Mouse (Mus musculus): ENCODE data around the gene Capzb.

DNA sequence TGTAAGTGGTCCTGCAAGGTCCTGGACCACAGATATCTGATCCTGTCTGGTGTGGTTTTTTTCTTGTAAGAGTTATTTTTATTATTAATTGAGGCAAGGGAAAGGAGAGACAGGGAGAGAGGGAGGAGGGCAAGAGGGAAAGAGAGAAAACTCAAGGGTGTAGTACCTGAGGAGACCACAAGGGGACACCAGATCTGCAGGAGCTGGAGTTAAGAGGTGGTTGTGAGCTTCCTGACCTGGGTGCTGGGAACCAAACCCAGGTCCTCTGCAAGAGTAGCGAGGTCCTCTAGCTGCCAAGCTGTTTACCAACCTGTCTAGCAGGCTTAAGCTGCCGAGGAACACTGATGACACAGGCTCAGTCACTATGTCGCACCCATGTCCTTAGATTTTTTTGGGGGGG, 14.8 kb upstream of the Capzb start:
- TF ChIP-seq CTCF (IDR thresholded peaks at IDR 0.05; ENCODE audit: extremely low read depth, insufficient read depth, insufficient read length, insufficient replicate concordance): peak; percentile 20; the same call in 1 of the 2 replicates
- TF ChIP-seq POLR2A (IDR thresholded peaks at IDR 0.05; ENCODE audit: low read depth, low read length): no peak

Data from spleen, adult 2 months (tissue).